Mouse (Mus musculus) adrenal gland, postnatal 4 days (tissue): ENCODE results near the gene Zfp282. TPM values are rescaled to one million over a fixed set of nuclear protein-coding genes. Genes with fewer than 3 reads are reported as not detected.

Source experiments
- total RNA-seq, 2 experiments: library from RNA; stranded (reverse); gene quantifications; 2 replicates each; pipeline ENCODE4 v1.2.3; 2021

The Zfp282 gene
- total RNA-seq, 2 experiments from 2014 or later, result 19.7 to 19.8 TPM

Other genes with a start within 250 kb of the Zfp282 start
- 100 to 1,000 TPM; 115 to 130 TPM for gene Pdia4, start 63.8 kb upstream of the Zfp282 start, total RNA-seq
- gene Zfp786, start 46.3 kb upstream of the Zfp282 start, total RNA-seq, result 1 to 10 TPM; 2.1 to 2.7 TPM
- gene Zfp398, start 41.5 kb upstream of the Zfp282 start, total RNA-seq, result 10 to 100 TPM; 16.7 to 18.0 TPM
- 10 to 100 TPM; 26.6 to 26.8 TPM for gene Zfp212, start 43.3 kb downstream of the Zfp282 start, total RNA-seq
- gene Zfp956, start 76.2 kb downstream of the Zfp282 start, total RNA-seq, result 10 to 100 TPM; 16.3 to 19.0 TPM
- gene Zfp777, start 171.7 kb downstream of the Zfp282 start, total RNA-seq, result 10 to 100 TPM; 43.3 to 44.0 TPM
- gene Zfp746, start 209.4 kb downstream of the Zfp282 start, total RNA-seq, result 10 to 100 TPM; 31.7 to 37.8 TPM